Mouse (Mus musculus) stomach, embryonic 16.5 days (tissue): ENCODE data around the gene Dmrtb1. TPM values are rescaled to one million over a fixed set of nuclear protein-coding genes. Genes with fewer than 3 reads are reported as not detected.

ENCODE experiments used
- ATAC-seq: fragments of 200-750 bp; cut with Nextera tagmentation; 2 replicates; pipeline ENCODE4 v1.8.0; 2017; ENCODE audit warnings: moderate number of reproducible peaks, moderate TSS enrichment; ENCODE audit not compliant: insufficient read depth, low FRiP score
- H3K27ac ChIP-seq: fragments of 300-500 bp; sonication (generic); 2 replicates; pipeline ENCODE4 v1.5.1; 2014; ENCODE audit warnings: low read length
- H3K27me3 ChIP-seq: fragments of 300-500 bp; sonication (generic); 2 replicates; pipeline ENCODE4 v1.6.1; 2014; ENCODE audit warnings: low read length, control low read depth, mixed read lengths; ENCODE audit not compliant: control insufficient read depth, insufficient read depth
- H3K36me3 ChIP-seq: fragments of 300-500 bp; sonication (generic); 2 replicates; pipeline ENCODE4 v1.6.1; 2014; ENCODE audit warnings: low read length; ENCODE audit not compliant: control insufficient read depth, insufficient read depth
- H3K4me1 ChIP-seq: fragments of 300-500 bp; sonication (generic); 2 replicates; pipeline ENCODE4 v1.6.1; 2014; ENCODE audit warnings: low read length, control low read depth, mixed read lengths; ENCODE audit not compliant: control insufficient read depth, insufficient read depth
- H3K4me2 ChIP-seq: fragments of 300-500 bp; sonication (generic); 2 replicates; pipeline ENCODE4 v1.6.1; 2014; ENCODE audit warnings: low read depth, low read length, mixed read lengths
- H3K4me3 ChIP-seq: fragments of 300-500 bp; sonication (generic); replicated peaks from 2 replicates; pipeline ENCODE4 v1.5.1; 2014; ENCODE audit warnings: mild to moderate bottlenecking, low read length
- H3K9ac ChIP-seq: fragments of 300-500 bp; sonication (generic); 2 replicates; pipeline ENCODE4 v1.6.1; 2014; ENCODE audit warnings: low read length
- H3K9me3 ChIP-seq: fragments of 300-500 bp; sonication (generic); replicated peaks from 2 replicates; pipeline ENCODE4 v1.6.1; 2016; ENCODE audit warnings: low read length, control low read depth; ENCODE audit not compliant: control insufficient read depth
- WGBS: fragments of 180-500 bp; shearing (Covaris S2); extraction: QIAGEN DNeasy Blood & Tissue Kit; methylation state at CpG from one replicate; pipeline ENCODE4 v1.1.7; 2014; 5-methylcytosine and 5-hydroxymethylcytosine counted together
- polyA plus RNA-seq: library from polyadenylated mRNA; unstranded; fragments of >200 nt; fragmentation: Nextera tagmentation; extraction: Ambion mirVana; gene quantifications from 2 replicates; pipeline ENCODE4 v1.2.1, GENCODE M21; 2015

The Dmrtb1 gene
- not detected in 2 replicates for polyA plus RNA-seq

DNA sequence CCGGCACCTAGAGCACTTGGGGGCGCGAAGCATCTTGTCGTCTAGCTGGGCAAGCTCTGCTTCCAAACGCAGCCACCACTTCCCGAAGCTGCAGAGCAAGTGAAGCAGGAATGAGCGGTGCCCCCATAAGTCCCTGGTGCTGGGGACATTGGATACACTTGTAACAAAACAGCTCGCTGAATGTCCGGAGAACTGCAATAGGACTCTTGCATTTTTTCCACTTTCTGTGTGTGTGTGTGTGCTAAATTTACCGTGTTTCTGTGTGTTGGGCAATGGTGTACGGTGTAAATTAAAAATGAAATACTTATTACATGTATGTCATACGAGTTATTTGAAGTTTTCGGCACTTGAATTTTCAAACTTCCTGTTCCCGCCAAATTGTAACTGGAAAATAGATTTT lies at the start of gene Dmrtb1:
Gene Dmrtb1 (minus strand): TSS at position 101 of the 400 bp plus-strand sequence.
- Histone ChIP-seq H3K36me3 (no peaks in the 10 kb centered on the region), H3K27ac (no peak within 1 kb of the TSS), H3K4me3 (no peak within 1 kb of the TSS), H3K4me1 (peaks cover 3% of the 10 kb centered on the region; the same call in 1 of the 2 replicates), H3K4me2 (no peak within 1 kb of the TSS), H3K9ac (no peak within 1 kb of the TSS), H3K27me3 (no peaks in the 10 kb centered on the region), H3K9me3 (no peaks in the 10 kb centered on the region)
- no peak for ATAC-seq
- WGBS: 88% methylated on average over 14 of the region's 14 CpGs

DNA sequence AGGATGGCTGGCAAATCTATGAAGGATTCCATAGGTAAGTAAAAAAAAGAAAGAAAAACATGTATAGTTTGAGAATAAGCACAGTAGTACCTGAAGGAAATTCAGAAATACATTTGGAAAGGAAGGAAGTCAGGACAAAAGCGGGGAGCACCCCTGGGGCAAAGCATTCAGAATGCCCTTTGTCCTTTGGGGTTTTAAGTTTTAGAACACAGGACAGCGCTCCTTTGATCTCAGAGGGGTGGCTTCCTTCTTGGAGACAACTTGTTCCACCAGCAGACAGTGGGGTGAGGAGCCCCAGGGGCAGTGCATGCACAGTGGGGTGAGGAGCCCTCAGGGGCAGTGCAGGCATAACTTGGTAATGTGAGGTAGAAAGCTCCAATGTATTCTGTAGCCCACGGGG lies 49.6 kb upstream of the Dmrtb1 start:
- H3K4me2 ChIP-seq: no peak overlapping the region
- H3K9ac ChIP-seq: no peak overlapping the region
- H3K27me3 ChIP-seq: no peaks in the 10 kb centered on the region
- H3K9me3 ChIP-seq: no peaks in the 10 kb centered on the region
- no peak for ATAC-seq
- no peak overlapping the region for H3K4me3 ChIP-seq
- no peak overlapping the region for H3K27ac ChIP-seq
- 39% methylated on average over 3 of the region's 3 CpGs for WGBS
- no peaks in the 10 kb centered on the region for H3K36me3 ChIP-seq
- no peaks in the 10 kb centered on the region for H3K4me1 ChIP-seq

DNA sequence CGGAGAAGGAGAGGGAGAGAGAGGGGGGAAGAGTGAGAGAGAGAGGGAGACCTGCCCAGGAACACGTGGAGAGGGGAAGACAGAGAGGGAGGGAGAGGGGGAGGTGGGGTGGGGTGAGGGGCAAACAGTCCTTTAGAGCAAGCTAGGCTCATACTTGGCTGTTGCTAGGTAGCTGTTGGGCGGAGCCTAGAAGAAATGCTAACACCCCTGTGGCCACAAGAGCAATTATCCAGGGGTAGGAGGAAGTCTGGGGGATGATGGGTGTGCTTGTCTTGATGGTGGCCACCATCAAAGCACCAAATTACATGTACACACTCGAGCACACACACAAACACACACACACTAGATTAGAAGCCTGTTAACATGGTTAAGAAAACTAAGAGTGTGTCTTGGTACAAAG lies 48.6 kb upstream of the Dmrtb1 start:
- WGBS: 30% methylated on average over 4 of the region's 4 CpGs
- Histone ChIP-seq H3K4me2 (no peak overlapping the region), H3K27me3 (no peaks in the 10 kb centered on the region), H3K27ac (no peak overlapping the region), H3K36me3 (no peaks in the 10 kb centered on the region), H3K4me3 (no peak overlapping the region), H3K9me3 (no peaks in the 10 kb centered on the region), H3K4me1 (no peaks in the 10 kb centered on the region), H3K9ac (no peak overlapping the region)
- ATAC-seq: no peak

DNA sequence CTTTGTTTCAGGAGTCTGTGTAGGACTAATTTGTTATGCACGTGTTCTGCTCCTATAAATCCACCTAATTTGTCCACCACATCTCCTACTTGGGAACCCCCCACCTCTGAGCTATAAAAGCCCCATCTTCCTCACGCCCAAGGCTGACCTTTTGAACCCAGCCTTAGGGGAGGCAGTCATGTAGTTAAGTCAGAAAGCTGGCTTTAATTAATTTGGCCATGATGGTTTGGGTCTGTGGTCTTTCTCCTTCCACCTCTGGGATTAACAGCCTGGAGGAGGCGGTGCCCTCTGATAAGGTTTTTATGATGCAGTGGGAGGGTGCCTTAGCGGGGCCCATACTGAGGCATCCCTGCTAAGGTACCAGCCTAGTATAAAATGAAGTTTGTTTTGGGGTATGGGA lies 48.2 kb upstream of the Dmrtb1 start:
- ATAC-seq: no peak
- no peaks in the 10 kb centered on the region for H3K27me3 ChIP-seq
- no peak overlapping the region for H3K27ac ChIP-seq
- H3K4me1 ChIP-seq: no peaks in the 10 kb centered on the region
- H3K4me2 ChIP-seq: no peak overlapping the region
- no peak overlapping the region for H3K4me3 ChIP-seq
- H3K36me3 ChIP-seq: no peaks in the 10 kb centered on the region
- no peak overlapping the region for H3K9ac ChIP-seq
- 40% methylated on average over 4 of the region's 4 CpGs for WGBS
- H3K9me3 ChIP-seq: no peaks in the 10 kb centered on the region

DNA sequence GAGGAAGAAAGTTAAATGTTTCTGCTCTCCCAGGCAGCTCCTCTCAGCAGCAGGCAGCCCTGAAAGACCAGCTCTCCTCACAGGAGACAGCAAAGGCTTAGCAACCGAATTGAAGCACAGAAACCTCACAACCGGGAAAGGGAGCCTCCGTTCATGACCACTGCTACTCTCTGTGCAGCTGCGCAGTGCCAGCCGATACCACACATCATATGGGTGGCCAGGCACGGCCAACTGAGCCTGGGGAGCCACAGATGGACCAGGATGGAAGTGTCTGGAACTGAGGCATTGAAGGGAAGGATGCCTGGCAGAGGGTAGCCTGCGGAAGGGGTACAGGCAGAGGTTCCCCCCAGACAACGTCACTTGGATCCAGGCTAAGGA lies 47.0 kb upstream of the Dmrtb1 start:
- no peak overlapping the region for H3K27ac ChIP-seq
- no peaks in the 10 kb centered on the region for H3K27me3 ChIP-seq

DNA sequence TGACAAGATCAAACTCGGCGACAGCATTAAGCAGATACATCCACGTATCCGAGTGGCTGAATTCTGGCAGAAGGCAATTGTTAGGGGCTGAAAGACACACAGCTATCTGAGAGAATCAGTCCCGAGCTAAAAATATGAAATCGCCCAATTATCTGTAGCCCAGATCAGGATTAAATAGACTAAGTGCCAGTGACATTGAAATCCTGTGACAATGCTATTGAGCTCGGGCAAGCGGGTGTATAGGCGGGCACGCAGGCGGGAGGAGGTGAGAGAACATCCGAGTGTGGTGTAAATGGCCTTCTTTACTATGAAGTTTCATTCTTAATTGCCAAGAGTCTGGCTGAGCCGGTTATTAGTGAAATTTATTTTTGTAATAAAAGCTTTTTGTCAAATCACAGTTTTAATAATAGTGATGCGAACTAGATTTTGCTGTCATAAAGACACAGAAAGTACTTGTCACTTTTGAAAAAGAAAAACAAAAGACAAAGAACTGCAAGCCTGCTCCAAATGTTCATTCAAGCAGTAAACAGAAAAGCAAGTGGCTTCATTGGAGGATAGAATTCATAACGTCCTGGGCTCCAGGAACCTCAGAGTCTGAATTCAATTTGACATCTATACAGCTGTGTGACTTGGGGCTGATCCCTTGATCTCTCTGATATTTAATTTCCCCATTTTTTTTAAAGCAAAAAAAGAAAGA lies 46.5 kb upstream of the Dmrtb1 start:
- ATAC-seq: no peak
- H3K4me1 ChIP-seq: no peaks in the 10 kb centered on the region
- 83% methylated on average over 15 of the region's 15 CpGs for WGBS

More for the DNA sequence above, 47.0 kb upstream of the Dmrtb1 start:
- Histone ChIP-seq H3K4me3 (no peak overlapping the region), H3K4me2 (no peak overlapping the region), H3K4me1 (no peaks in the 10 kb centered on the region), H3K36me3 (no peaks in the 10 kb centered on the region), H3K9ac (no peak overlapping the region), H3K9me3 (no peaks in the 10 kb centered on the region)
- no peak for ATAC-seq
- WGBS: 63% methylated on average over 8 of the region's 8 CpGs

DNA sequence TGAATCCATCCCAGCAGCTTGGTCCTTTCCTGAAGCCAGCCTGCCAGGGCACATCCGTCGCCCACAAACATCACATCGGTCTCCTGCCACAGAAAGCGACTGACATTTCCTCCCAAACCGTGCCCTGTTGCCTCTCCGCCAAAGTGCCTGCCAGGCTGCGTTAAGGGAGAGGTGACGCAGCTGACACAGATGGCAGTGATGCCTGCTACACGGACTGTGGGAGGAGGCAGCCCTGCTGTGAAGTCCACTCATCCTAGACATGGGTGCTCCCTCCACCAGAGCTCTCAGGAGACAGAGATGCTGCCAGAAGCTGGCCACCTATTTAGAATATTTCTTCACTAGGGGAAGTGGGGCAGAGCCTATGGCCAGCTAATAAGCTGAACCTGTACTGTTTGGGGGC lies 41.4 kb upstream of the Dmrtb1 start:
- no peaks in the 10 kb centered on the region for H3K36me3 ChIP-seq
- no peaks in the 10 kb centered on the region for H3K27me3 ChIP-seq
- H3K4me2 ChIP-seq: no peak overlapping the region
- no peak overlapping the region for H3K27ac ChIP-seq
- 68% methylated on average over 9 of the region's 9 CpGs for WGBS
- H3K9me3 ChIP-seq: no peaks in the 10 kb centered on the region
- no peak overlapping the region for H3K9ac ChIP-seq
- no peak for ATAC-seq
- H3K4me1 ChIP-seq: no peaks in the 10 kb centered on the region
- no peak overlapping the region for H3K4me3 ChIP-seq

More for the DNA sequence above, 46.5 kb upstream of the Dmrtb1 start:
- no peaks in the 10 kb centered on the region for H3K9me3 ChIP-seq
- H3K4me2 ChIP-seq: no peak overlapping the region
- H3K4me3 ChIP-seq: no peak overlapping the region
- no peak overlapping the region for H3K27ac ChIP-seq
- H3K27me3 ChIP-seq: no peaks in the 10 kb centered on the region
- no peak overlapping the region for H3K9ac ChIP-seq
- no peaks in the 10 kb centered on the region for H3K36me3 ChIP-seq

DNA sequence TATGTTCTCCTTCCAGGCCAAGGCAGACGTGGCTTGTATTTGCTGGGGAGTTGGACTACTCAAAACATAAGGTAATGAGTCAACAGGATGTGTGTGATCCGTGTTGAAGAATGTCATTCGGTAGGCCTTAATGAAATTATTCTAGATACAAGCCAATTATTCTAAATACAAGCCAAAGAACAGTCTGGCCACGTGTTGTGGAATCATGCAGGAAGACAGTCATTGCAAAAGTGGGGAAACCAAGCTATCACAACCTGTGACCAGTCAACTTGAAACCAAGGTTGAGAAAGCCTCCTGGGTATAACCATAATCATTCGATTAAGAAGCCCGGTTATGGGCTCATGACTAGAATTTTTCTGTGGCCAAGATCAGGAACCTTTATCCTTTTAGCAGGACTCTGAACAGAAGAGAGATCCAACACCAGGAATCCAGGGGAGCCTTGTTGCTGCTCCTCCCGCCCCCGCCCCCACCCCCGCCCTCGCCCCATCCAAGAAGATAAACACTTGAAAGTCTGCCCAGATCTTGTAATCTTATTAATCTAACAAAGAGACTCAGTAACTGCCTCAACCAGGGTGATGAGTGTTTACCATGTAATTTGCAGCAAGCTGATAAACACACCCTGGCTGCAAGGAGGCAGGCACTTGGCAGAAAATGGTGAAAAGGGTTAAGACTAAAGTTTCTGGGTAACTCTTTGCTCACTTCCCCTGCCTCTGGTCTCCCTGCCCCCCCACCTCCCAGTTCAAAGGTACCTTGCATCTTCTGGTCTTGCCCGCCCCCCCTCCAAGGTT lies 36.2 kb upstream of the Dmrtb1 start:
- Histone ChIP-seq H3K27me3 (no peaks in the 10 kb centered on the region), H3K9ac (no peak overlapping the region), H3K36me3 (no peaks in the 10 kb centered on the region), H3K4me3 (no peak overlapping the region), H3K4me1 (no peaks in the 10 kb centered on the region), H3K9me3 (no peaks in the 10 kb centered on the region), H3K27ac (no peak overlapping the region), H3K4me2 (no peak overlapping the region)
- no peak for ATAC-seq
- WGBS: 58% methylated on average over 11 of the region's 11 CpGs

DNA sequence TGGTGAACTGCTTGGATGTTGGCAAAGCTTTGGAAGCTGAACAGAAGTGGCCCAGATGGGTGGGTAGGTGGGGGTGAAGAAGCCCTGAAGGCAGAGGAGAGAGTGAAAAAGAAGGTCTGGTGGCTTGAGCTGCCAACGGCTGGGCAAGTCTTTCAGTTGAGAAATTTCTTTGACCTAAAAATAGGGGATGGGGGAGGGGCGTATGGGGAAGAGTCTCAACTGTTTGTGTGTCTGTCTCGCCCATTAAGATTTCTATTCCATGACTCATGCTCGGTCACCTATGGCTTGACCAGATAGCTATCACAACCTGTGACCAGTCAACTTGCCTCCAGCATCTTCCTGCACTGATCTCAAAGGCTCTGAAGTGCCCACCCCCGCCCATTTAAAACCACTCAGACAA lies 35.1 kb upstream of the Dmrtb1 start:
- ATAC-seq: no peak
- Histone ChIP-seq H3K36me3 (no peaks in the 10 kb centered on the region), H3K9ac (no peak overlapping the region), H3K4me3 (no peak overlapping the region), H3K27ac (no peak overlapping the region), H3K9me3 (no peaks in the 10 kb centered on the region), H3K4me1 (no peaks in the 10 kb centered on the region), H3K27me3 (no peaks in the 10 kb centered on the region), H3K4me2 (no peak overlapping the region)
- WGBS: 60% methylated on average over 5 of the region's 5 CpGs
